Mouse (Mus musculus): Measurements from ENCODE around the gene Ccm2l.

Gene Ccm2l

GRCm38 (mm10) chr2:153089316-153089715, 23.6 kb downstream of the Ccm2l start:
- no peak for DNase-seq (ENCODE audit: low read depth, low spot score)

DNA sequence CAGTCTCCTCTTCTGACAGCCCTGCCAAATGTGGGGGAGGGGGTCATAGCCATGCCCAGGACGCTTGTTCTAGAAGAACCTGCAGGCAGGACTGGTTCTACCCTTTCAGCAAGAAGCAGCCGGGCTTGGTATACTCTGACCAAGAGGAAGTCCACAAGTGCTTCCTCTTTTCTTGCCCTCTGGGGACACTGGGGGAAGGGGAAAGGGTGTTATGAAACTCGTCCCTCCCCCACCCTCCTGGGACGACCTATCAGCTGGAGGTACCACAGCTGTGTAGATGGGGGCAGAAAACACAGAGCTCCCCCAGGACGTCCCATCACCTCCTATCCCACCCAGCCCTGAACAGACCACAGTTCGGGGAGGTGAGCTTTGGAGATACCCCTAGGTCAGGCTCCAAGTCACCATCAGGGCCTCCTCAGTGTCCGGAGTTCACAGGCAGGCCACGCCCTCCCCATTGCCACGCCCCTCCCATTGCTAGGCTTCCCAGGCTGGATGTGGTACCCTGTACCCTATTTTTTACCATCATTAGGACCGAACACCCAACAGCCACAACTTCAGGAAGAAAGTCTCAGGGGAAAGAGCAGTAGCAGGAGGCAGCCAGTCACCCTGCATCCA, 24.9 kb downstream of the Ccm2l start:
- peak; percentile 58 for DNase-seq (ENCODE audit: low read depth, low spot score)

GRCm38 (mm10) chr2:153107046-153107766, 41.5 kb downstream of the Ccm2l start:
- no peak for DNase-seq (ENCODE audit: low read depth, low spot score)

DNA sequence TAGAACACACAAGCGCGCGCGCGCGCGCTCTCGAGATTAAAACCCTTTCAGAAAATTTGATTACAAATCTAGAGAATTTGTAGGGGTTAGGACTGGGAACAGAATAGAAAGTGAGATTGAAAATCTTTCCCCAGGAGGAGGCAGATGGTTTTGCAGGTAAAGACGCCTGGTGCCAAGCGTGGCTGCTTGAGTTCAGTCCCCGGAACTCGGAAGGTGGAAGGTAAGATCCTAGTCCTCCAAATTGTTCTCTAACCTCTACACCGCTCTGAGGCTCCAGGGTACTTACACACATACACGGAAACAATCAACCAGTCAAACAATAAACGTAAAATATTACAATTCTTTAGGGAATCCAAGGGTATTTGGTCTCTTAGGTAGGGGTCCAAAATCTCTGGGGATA, 42.0 kb downstream of the Ccm2l start:
- no peak for DNase-seq (ENCODE audit: low read depth, low spot score)

GRCm38 (mm10) chr2:153108313-153109264, 42.8 kb downstream of the Ccm2l start, which contains the start of gene Hck:
TSS of gene Hck (plus strand) at chr2:153108468.
- no peak for DNase-seq (ENCODE audit: low read depth, low spot score)

GRCm38 (mm10) chr2:153109596-153109995, 43.8 kb downstream of the Ccm2l start:
- no peak for DNase-seq (ENCODE audit: low read depth, low spot score)

GRCm38 (mm10) chr2:153111298-153111697, 45.5 kb downstream of the Ccm2l start:
- no peak for DNase-seq (ENCODE audit: low read depth, low spot score)

DNA sequence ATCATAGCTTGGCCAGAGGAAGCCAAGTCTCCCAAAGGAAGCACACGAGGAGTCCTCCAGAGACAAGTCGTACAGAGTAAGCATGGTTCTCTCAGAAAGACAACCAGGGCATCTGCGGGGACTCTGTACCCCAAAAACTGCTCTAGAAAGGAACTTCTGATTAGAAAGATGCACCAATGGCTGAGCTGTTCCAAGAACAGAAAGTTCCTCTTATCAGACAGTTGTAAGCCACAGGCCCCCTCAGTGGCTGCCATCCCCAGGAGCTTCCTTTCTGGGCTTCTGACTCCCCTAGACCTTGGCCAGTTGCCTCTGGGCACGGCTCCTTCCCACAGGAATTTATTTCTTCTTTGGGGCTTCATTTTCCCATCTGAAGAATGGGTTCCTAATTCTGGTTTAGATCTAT, 49.9 kb downstream of the Ccm2l start:
- no peak for DNase-seq (ENCODE audit: low read depth, low spot score)

DNA sequence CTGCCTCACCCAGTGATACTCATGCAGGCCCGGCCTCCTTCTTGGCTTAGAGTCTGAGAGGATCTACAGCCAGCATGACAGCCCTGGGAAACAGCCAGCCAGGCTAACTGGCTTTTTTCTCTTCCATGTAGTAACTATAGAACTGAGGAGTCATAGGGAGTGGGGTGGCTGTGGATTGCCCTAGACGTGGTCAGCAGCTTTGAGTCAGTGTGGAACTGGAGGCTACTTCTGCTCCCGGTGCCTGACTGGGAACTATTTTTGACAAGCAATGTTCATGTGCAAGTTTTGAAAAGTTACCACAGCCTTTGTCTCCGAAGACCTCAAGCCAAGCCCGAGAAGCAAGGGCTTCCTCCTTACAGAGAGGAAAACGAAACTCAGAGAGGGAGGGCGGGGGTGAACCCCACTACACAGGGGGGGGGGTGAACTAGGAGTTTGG, 51.3 kb downstream of the Ccm2l start:
- no peak for DNase-seq (ENCODE audit: low read depth, low spot score)

DNA sequence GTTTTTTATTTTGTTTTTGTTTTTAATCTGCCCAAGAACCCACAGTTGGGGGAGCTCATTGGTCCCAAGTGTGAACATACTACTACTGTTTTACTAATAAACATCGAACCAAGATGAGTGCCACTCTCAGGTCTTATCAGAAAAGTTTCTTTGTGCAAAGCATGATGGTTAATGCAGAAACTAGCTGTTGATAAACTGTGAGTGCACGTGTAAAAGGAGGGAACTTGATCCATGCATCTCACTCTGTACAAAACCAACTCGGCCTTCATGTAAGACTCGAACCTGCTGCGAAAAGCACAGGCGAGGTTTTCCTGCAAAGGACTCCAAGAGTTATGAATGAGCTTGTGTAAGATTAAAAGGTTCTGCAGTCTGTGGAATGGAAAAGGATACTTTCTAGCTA, 53.7 kb downstream of the Ccm2l start:
- no peak for DNase-seq (ENCODE audit: low read depth, low spot score)

DNA sequence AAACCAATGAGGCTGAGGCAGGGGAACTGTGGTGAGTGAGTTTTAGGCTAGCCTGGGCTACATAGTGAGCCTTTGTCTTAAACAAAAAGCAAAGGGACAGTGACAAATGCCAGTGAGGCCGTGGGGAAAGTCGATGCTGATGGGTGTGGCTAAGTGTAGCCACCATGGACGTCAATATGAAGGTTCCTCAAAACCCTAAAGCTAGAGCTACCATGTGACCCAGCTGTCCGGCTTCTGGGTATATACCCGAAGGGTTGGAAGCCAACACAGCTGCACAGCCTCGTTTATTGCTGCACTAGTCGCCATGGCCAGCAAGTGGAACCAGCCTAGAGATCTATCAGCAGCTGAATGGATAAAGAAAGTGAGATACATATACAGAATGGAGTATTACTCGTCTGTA, 54.4 kb downstream of the Ccm2l start:
- DNase-seq (ENCODE audit: low read depth, low spot score) = no peak

DNA sequence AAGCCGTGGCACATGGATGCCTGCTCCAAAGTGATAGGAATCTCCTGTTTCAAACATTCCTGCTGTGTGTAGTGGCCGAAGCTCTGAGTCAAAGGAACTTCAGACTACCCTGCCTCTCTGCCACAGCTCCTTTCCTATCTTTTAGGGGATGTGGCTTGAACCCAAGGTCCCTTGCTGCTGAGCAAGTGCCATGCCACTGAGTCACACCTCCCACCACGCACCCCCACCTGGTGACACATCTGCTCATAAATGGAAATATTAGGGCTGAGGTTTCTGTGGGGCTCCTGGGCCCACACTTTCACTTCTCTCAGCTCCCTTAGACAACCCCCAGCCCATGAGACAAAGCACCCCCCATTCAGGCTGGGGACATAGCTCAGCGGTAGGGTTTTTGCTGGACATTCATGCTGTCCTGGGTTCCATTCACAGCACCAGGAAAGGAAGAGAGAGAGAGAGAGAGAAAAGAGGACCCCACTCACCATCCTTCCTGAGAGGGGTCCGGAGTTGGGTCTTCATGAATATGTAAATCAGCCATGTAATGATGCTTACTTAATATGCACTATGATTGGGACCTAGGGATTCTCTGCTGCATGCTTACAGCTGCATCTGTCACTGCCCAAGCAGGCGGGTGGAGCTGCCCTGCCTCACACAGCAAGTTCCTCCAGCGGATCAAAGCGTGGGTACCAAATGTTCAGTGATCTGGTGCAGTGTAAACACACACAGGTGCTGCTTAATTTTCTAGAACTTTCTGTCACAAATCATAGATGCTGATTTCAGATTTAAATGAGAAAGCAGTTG, 56.3 kb downstream of the Ccm2l start:
- DNase-seq (ENCODE audit: low read depth, low spot score) = no peak

DNA sequence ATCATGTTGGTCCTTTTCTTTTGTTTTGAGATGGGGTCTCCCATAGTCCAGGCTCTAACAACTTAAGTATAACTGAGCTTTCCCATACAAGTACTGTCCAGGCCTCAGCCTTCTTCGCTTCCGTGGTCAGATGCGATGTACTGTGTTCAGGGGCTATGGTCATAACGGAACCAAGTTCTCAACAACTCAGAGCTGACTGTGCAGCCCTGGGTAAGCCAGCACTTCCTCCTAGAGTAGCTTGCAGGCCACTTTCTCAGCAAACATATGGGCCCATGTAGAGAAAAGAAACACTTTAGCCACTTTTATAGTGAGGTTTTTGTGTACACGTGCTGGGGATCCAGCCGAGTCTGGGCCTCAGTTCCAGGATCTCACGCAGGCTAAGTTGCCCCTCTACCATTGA, 56.9 kb downstream of the Ccm2l start:
- no peak for DNase-seq (ENCODE audit: low read depth, low spot score)

- no peak for DNase-seq (ENCODE audit: low read depth, low spot score)
Observed at GRCm38 (mm10) chr2:153125875-153126274, 60.1 kb downstream of the Ccm2l start.

GRCm38 (mm10) chr2:153131019-153131418, 65.3 kb downstream of the Ccm2l start:
- DNase-seq (ENCODE audit: low read depth, low spot score) = no peak
